Mouse (Mus musculus) retina, adult 2 months (tissue): Measurements from ENCODE around the gene Shisa9.

Source experiments
- DNase-seq: peaks from one replicate; pipeline ENCODE4 v3.0.0-alpha.2; 2012; ENCODE audit warnings: low read depth, low spot score

Gene Shisa9

DNA sequence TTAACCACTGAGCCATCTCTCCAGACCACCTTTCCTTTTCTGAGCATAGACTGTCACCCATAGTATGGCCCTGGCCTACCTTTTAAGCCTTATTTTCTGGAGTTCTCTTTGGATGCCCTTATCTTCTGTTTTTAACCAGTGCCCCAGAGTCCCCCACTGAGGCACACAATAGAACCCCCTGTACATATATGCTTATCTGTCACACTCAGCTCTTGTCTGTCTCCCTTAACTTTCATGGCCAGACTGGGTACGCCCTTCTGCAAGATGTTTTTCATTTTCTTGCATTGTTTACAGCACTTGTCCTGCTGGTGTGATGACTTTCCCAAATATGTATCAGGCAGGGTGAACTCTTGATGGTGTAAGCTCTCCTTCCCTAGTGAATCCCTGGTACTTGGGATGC lies 68.1 kb downstream of the Shisa9 start:
- no peak for DNase-seq

DNA sequence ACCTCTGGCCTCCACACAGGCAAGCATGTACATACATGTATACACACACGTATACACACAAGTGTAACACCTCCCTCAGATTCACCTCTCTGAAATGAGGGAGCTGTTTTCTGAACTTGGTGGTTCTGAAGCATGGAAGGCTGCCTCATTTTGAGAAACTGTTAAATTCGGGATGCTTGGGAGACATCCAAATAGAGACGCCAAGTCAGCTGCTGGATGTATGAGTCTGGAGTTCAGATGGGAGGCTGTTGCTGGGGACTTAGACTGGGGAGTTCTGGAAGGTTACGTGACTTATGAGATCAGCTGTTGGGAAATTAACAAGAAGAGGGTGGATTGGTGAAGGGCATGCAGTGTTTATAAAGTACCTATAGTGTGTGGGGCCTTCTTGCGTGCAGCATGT lies 88.7 kb downstream of the Shisa9 start:
- no peak for DNase-seq

DNA sequence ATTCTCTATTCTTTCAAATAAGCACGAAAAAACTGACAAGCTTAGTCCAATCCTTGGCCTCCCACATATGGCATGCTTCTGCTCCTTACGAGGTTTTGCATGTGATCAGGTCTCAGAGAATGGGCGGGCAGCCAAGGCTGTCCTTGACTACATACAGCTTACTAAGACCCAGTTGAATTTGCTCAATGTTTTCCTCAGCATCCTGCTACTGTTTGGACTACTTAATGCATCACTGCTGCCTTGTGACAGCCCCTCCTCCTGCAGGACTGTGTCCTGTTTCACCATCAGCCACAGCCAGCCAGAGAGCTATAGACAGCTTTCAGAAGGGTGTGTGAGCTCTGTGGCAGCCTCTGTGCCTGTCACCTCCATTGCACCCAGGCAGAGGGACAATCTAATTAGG lies 92.4 kb downstream of the Shisa9 start:
- DNase-seq = no peak

DNA sequence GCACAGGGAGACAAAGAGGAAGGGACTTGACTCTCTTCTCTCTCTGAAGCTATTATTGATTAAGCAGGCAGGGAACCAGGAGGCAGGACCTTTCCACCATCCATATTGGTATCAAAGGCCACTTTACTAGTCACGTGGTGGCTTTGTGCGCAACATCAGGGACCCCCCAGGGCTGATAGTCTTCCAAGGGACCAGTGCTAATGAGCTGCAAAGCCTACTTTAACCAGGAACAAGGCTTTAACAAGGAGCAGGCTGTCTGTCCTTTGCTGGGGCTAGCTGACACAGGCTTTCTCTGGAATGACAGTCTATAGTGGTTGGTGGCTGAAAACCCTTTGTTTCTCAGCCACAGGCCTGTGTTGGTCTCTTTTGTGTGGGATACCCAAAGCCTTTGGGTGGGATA lies 92.8 kb downstream of the Shisa9 start:
- DNase-seq = no peak

DNA sequence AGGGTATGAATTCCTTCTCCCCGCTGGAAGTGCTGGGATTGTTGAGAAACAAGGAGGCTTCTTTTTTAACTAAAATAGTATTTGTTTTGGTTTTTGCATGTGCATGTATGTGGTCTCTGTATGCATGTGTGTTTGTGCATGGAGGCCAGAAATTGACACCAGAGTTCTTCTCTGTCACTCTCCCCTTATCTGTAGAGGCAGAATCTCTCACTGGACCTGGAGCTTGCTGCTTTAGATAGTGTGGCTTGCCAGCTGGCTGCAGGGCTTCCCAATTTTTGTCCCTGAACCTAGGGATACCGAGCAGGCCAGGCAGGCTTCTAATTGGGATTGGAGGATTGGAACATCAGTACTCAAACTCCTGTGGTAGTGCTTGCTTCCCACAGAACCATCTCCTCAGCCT lies 99.2 kb downstream of the Shisa9 start:
- no peak for DNase-seq

DNA sequence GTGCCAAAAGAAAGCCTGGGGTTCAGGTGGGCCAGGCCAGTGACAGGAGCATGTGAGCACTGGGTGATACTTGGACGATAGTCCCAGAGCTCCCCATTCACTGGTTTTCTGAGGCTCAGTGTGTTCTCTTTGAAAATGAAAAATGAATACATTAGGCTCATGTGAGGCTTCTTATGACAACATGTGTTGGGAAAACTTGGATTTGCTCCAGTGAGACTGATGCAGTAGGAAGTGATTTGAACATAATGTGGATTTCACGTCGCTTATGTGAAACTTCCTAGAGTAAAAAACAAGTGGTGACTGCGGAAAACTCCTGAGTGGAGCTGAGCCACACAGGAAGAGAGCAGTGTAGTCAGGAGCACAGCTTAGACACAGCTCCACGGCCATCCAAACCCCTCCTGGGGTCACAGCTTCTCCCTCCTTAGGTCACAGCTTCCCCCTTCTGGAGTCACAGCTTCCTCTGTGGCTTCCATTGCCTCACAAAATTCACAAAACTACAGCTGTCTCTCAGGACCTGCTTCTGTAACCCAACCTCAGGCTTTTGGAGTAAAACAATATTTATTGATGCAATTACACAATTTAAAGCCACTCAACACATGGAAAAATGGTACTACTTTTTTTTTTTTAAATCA lies 106.8 kb downstream of the Shisa9 start:
- no peak for DNase-seq

DNA sequence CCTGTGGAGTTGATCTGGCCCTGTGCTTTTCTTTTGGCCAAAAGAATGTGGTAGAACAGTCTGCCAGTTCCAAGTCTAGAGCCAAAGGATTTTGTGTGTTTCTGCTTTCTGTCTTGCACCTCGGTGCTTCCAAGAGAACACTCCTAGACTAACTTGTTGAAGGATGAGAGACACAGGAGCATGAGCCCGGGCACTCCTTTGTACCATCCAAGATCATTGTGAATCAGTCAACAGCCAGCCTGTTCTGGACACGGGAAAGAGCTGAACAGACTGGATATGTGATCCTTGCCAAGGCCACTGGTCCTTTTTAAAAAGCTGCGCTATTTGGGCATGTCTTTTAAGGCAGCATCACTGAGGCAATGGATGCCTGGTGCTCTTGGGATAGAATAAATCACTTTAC lies 109.3 kb downstream of the Shisa9 start:
- DNase-seq = no peak

DNA sequence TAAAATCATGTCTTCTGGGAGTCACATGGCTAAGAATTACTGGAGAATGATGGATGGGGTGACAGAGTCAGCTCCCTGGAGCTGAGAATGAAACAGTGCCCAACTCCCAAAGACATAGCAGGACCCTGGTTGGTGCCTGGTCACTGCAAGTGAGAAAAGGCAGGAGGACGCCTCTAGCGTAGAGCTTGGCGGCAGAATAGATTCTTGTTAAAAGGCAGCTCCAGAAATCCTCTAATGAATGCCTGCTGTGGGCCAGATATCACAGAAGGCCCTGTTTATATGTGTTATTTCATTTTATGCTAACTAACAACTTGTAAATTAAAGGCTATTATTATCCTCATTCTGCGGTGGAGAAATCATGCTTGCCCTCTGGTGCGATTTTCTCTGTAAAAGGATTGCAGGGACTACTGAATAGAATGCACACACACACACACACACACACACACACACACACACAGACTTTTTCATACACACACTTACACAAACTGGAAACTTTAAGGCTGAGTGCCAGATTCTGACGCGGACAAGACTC lies 110.9 kb downstream of the Shisa9 start:
- no peak for DNase-seq

DNA sequence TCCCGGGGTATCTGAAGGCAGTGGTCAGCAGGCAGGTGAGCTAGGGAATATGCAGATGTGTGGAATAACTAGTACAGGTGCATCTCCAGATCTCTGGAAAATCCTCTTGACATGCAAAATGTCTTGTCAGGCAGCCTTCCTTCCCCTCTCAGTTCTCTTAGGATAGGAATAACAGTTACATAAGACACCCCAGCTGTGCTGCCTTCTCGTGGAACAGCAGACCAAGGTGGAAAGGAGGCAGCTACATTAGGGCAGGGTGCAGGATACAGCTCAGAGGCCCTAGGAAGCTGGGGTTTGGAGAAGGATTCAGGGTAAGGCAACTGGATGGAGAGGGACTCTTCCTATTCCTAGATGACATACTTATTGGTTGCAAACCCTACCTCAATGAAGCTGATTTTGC lies 111.5 kb downstream of the Shisa9 start:
- no peak for DNase-seq

DNA sequence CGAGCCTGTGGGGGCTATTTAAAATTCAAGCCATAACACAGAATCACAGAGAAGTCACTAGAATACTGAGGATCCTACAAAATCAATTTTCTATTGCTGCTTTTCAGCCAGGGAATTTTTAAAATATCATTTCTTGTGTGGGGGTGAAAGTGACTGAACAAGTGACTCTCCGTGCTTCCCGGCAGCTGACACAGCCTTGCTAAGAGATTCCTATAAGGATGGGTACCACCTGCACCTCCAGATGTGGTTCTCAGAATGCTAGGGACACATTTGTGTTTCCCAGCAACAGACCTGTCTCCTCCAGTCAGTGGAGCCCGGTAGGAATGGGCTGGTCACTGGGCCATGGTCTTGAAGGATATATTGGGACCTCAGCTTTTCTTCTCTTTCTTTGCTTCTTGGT lies 124.5 kb downstream of the Shisa9 start:
- DNase-seq = no peak

DNA sequence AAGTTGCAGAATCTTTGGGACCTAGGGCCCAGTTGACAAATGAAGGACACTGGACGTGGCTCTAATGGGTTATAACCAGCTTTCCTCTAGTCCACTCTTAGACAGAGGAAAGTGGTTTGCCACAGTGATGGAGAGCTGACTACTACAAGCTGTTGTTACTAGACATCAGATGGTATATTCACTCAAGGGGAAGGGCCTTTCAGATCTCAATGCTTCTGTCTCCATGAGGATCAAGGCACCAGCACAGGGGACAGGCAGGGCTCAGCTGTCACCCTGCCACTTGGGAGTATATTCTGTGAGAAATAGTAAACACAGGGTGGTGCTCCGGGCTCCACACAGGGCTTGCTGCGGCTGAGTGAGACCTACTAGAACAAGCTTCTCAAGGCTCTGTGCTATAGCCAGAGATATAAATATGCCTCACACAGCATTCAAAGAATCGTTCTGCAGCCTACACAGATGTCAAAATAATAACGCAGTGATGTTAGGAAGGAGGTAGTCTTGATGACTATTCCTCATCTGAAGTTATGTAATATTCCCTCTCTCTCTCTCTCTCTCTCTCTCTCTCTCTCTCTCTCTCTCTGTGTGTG lies 127.0 kb downstream of the Shisa9 start:
- no peak for DNase-seq

DNA sequence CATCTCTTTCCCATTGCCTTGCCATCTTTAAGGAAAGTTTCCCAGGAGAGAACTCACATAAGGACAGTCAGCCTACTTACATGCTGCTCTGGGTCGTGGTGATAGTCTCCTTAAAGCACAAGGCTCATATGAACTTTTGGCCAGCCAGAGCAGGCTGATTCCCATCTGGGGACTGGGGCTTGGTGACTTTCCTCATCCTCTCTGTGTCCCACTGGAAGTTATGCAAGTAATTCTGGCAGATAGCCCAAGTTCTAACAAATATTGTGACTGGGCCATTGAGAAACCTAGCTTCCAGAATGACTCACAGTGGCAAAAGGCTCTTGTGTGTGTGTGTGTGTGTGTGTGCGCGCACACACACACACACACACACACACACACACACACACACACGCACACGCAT lies 130.5 kb downstream of the Shisa9 start:
- no peak for DNase-seq

DNA sequence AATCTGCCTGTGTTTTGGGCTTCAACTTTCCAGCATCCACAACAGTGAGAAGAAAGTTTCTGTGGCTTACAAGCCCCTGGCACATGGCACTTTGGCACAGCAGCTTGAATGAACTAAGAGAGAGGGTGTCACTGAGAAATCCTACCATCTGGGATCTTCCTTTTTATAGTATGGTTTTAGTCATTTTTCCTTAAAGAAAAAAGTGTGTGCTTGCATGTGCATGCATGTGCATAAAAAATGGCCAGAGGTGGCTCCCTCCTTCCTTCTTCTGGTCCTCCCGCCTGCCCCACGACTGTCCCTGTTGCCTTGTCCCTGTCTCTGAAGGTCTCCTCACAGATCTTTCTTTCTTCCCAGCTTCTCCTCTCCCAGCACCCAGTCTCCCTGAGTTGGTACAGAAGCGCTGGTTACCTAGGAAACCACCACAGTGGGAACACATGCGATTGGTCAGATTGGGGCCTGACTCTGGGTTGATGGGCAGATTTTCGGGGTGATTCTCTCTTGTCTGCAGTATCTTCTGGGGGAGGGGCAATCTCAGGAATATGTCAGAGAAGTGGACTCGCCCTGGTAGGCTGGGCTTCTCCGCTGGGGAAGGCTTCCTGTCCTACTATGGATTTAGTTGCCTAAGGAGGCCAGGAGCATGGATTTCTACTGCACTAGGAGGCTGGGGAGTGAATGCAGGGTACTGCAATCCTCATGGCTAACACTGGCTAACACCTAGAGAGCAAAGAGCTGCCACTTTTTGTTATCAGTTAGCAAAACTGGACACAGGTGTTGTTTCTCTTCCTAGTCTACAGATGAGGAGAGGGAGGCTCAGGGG lies 131.3 kb downstream of the Shisa9 start:
- no peak for DNase-seq

DNA sequence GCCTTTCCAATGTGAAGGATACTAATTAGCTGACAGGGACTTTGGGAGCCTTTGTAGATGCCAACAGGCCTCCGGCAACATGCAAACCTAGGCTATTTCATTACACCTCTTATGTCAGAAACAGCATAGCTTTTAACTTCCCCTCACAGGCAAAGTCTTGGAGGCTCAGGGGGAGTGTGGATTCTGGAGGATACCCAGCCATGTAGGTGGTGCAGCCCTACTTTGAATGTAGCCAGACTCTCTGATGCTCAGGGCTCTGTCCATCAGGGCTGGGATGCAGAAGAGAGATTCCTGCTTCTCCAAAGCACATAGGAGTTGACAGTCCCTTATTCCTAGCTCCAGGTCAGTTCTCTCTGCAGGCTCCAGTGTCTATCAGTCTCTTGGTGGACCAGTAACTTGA lies 133.0 kb downstream of the Shisa9 start:
- DNase-seq = no peak

DNA sequence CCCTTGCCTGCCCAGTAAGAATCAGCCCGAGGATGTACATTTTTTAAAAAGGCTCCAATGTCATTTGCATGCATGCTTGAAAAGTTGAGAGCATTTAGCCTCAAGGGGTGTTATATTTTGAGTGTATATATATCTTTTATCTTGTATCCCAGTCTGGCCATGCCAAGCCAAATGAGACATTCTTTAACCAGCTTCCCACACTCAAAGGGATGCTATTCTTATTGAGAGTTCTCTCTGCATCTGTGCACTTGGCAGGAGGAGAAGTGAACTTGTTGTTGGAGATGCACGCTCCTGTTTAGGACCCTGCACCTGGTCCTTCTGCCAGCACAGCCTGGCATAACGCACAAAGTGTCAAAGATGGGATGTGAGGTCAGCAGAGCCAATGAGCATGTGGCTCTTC lies 135.6 kb downstream of the Shisa9 start:
- no peak for DNase-seq

DNA sequence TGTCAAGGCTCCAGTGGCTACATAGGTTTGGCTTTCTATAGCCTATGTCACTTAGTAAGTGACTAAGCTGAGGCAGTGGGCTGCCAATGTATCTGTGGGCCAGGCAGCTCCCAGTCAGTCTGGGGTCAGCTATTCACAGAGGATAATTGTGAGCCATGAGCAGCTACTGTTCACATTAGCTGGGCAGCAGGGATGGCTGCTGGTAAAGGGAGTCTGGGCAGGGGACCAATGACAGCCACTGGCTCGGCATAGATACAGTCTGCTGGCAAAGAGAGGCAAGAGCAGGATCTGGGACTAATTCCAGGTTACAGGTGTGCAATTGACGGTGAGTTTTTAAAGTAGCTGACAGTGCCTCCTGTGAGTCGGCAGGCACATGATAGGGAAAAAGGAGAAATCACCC lies 145.9 kb downstream of the Shisa9 start:
- DNase-seq = no peak

DNA sequence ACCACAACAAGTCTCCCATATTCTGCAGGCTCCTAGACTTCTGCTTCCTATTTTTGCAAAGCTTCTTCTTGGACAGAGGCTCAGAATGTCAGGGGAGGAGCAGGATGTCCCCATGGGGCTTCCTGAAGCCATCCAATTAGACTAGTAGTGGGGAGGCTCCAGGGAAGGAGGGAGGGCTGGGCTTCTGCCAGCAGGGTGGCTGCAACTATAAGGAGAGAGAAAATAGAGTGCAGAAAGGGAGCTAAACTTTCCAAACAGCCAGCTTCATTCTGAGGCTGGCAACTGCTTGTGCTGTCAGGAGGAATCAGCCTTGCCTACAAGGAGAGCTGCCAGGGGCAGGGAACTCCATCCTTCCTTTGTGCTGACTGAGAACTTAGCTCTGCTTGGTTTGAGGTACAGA lies 162.8 kb downstream of the Shisa9 start:
- no peak for DNase-seq

DNA sequence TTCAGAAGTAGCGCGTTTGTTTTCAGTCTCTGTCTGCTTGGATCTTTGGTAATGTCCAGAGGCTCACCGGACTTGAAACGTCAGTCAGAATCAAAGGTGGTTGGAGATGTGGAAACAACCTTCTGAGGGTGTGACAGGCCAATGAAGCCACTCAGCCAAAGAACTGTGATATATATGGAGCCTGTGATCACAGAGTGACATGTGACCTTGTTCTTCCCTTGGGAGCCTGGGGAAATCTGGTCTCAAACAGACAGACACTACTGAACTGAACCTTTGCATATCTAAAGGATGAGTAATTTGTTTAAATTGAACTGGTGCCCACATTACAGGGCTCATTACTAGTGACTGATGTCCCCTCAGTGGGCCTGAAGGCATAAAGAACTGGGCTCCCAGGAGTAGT lies 168.1 kb downstream of the Shisa9 start:
- DNase-seq = no peak

DNA sequence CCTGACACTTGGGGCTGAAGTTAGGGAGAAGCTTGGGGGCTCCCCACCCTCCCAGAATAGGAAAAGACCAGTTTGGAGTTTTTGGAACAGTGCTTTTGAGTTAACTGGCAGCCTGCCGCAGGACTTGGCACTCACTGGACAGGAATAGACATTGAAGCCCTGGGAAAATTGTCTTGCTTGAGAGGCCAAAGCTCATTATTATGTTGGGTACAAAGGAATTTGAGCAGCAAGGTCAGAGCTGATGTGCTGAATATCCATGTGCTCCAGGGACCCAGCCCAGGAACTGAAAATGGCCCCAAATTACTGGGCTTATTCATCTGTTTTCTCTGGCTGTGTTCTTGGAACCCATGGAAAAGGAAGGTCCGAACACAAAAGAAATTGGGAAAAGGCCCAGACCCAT lies 170.6 kb downstream of the Shisa9 start:
- no peak for DNase-seq

DNA sequence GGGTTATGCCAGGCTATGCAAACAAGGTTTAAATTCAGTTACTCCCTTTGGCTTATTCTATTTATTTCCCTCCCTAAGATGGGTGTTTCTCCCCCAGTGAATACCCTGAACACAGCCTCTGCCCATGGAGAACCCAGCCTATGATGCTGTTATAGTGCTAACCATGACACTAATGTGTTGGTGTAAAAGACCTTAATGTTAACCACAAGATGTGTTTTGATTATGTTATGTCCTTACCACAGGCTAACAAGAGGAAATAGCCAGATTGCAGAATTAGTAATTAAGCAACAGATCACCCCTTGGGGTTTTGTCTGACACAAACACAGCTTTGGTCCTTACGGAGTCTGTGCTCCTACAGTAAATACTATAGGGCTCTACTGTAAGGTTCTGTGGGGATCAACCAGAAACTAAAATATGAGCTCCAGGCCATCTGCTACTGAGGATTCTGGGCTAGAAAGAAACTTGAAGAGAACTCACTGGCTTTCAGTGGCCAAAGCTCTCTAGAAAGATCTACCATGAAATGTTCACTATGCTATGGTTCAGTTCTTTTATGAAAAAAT lies 189.6 kb downstream of the Shisa9 start:
- DNase-seq = no peak

DNA sequence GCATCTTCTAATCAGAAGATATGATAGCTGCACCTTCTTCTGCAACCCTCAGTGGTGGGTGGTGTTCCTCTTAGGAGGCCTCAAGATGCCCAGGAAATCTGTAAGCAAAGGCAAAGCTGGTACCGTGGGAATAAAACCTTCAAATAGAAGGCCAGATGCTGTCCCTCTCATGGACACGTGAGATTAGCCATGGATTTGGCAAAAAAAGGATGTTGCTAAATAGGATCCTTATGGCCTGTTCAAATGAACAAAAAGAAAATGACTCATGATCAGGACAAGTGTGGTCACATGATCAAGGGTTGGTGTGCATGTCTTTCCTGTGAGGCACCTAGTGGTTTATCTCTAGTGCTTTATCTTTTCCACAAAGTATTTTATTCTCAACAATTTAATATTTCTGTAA lies 194.1 kb downstream of the Shisa9 start:
- no peak for DNase-seq

DNA sequence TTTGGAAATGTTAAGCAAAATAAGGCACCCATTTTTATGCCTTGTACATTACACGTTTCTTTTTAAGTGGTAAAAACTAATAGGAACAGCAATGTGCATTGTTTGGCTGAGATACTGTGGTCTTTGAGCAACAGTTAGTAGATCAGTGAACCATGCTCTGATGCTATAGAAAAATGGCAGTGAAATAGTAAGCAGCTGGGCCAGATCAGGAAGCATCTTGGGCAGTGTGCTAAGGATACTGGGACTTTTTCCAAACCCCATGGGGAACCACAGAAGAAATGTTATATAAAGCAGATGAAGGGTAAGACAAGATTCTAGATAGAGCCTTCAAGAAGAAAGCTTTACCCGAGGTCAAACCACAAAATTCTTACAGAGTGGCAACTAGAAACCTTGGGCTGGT lies 205.8 kb downstream of the Shisa9 start:
- DNase-seq = no peak

DNA sequence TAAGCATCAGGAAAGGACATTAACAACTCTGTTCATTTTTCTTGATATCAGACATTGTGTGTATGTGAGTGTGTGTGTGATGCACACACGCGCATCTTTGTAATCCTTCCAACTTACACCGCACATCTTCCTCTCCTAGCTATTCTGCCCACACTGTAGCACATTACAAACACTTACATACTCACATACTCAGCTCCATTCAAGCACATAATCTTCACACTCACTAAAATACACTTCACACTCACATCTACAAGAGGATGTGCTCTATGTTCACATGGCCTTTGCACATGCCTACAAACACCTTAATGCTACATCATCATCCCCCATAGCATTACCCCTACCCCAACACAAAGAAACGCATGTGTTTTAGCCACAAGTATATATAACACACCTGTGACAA lies 212.9 kb downstream of the Shisa9 start:
- DNase-seq = no peak
